Mouse (Mus musculus) cerebellum, adult (tissue): ENCODE measurements around the gene Unc93b1.

Experiments
- ATAC-seq: cut with Nextera tagmentation; 2 replicates; pipeline ENCODE4 v1.9.2; 2017; ENCODE audit warnings: mild to moderate bottlenecking, moderate library complexity, mixed read lengths; ENCODE audit not compliant: insufficient number of reproducible peaks, low FRiP score, low TSS enrichment

The Unc93b1 gene

GRCm38 (mm10) chr19:3912337-3913204 lies 22.4 kb upstream of the Unc93b1 start, which contains the start of gene Ndufs8:
Ndufs8 (minus strand) TSS chr19:3912774.
- peak; percentile 97 for ATAC-seq

DNA sequence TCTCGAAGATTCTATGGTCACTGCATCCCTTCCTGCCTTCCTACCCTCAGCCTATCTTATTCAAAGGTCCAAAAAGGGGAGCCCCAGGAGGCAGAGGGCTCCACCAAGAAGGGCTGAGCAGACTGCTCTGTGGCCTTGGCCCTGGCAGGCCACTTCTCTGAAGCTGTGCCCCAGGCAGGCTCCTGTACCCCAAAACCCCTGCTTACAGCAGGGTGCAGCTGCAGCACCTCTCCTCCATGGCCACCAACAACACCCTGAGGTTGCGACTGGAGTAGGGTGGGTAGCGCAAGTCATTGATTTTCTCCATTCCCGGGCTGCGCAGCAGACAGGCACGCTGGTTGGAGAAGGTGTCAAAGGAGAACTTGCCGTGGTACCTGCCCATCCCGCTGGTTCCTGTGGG lies 21.3 kb upstream of the Unc93b1 start:
- no peak for ATAC-seq

DNA sequence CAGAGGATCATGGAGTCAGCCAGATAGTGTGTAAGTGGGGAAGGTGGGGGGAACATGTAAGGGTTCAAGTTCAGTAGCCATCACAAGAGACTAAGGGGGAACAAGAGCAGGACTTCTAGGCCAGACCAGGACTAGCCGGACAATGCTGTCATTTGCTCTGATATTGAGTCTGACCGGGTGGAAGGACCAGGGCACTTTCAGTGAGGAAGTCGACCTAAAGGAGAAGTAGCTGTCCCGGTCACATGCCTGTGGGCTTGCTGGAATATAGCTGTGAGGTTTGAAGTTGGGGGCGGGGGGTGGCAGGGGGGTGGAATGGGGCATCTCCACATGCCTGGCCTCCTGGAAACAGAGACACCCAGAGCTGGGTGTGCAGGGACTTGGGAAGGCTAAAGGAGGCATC lies 20.5 kb upstream of the Unc93b1 start:
- no peak for ATAC-seq

DNA sequence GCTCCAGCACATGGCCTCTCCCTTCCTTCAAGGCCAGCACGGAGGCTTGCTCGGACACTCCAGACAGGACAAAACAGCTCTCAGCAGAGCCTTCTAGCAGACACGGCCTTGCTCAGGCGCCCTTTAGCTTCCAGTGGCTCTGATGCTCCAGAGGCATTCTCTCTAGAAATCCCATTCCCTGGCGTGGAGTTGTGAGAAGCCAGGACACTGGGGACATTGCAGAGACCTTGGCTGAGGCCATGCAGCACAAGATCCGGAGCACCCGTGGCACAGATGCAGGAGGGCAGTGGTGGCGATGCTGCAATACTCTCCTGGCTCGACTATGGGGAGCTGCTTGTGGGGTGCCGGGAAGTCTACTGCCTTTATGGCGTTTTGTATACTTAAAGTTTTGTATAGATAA lies 18.3 kb upstream of the Unc93b1 start:
- no peak for ATAC-seq

DNA sequence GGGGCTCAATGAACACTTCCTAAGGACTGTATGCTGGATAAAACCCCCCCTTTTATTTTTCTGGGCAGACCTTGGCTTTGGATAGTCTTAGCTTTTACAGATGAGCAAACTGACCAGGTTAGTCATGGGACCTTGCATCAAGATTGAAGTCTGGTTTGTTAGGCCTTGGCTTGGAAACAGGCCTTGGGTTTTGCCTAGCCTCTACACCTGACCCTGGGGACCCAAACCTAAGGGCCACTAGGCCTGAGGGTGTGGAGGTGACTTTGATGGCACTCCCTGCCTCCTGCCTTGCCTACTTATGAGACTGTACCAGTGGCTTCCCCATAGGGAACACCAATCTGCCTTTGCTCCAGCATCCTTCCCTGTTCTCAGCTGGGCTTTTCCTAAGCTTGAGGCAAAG lies 15.1 kb upstream of the Unc93b1 start:
- ATAC-seq: no peak

GRCm38 (mm10) chr19:3922661-3923371 lies 12.2 kb upstream of the Unc93b1 start:
- ATAC-seq: no peak

- no peak for ATAC-seq
Measured at GRCm38 (mm10) chr19:3923586-3923985, 11.4 kb upstream of the Unc93b1 start.

GRCm38 (mm10) chr19:3924190-3924589 lies 10.8 kb upstream of the Unc93b1 start:
- ATAC-seq: no peak

- ATAC-seq: no peak
Measured at GRCm38 (mm10) chr19:3924868-3925267, 10.1 kb upstream of the Unc93b1 start.

DNA sequence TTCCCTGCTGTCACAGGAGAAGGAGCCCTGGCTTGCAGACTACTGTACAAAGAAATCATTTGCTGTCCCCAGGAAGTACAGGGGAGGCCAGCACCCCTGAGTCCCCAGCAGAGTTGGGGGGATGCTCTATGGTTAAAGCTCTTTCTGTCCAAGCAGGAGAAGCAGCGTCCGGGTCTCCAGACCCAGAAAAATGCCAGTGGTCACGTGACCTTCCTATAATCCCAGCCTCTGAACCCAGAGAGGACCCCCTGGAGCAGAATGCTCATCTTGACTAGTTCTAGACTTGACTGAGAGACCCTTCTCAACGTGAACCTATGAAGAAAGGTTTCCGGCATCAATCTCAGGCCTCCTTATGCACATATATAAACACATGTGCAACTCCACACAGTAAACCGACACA lies 9.1 kb upstream of the Unc93b1 start:
- ATAC-seq: no peak

GRCm38 (mm10) chr19:3926279-3926678 lies 8.7 kb upstream of the Unc93b1 start:
- ATAC-seq: no peak

DNA sequence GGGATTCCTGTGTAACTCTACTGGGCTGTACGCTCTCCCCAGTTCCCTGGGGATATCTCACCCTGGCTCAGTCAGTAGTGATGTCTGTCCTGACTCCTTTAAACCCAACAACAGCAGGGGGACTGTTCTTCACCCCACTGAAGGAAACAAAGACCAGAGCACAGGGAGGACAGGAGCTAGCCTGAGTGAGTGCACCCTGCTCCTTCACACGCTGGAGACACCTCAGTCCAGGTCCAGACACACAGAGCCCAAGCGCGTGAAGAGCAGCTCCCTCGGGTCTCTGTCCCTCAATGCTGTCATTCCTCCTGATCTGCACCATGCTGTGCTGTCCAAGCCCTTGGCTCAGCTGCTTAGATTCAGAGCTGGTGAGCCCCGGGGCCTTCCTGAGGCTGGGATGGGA lies 8.3 kb upstream of the Unc93b1 start:
- ATAC-seq: no peak

GRCm38 (mm10) chr19:3927989-3928388 lies 7.0 kb upstream of the Unc93b1 start:
- ATAC-seq: no peak

DNA sequence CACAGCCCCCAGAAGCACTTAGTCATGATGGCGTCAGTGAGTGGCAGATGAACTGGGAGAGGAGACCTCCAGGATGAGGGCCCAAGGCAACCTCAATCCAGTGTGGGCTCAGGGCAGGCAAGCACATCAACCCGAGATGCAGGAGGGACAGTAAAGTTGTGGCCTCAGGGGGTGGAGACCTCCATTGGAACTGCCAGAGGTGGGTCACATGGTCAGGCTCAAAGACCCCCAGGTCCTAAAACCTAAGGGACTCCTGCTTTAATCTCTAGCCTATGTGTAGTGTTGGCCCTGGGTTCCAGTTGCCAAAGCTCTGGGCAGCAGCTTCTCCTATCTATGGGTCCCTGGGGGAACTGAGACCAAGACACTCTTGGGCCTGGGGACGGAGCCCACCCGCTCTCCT lies 6.2 kb upstream of the Unc93b1 start:
- no peak for ATAC-seq

DNA sequence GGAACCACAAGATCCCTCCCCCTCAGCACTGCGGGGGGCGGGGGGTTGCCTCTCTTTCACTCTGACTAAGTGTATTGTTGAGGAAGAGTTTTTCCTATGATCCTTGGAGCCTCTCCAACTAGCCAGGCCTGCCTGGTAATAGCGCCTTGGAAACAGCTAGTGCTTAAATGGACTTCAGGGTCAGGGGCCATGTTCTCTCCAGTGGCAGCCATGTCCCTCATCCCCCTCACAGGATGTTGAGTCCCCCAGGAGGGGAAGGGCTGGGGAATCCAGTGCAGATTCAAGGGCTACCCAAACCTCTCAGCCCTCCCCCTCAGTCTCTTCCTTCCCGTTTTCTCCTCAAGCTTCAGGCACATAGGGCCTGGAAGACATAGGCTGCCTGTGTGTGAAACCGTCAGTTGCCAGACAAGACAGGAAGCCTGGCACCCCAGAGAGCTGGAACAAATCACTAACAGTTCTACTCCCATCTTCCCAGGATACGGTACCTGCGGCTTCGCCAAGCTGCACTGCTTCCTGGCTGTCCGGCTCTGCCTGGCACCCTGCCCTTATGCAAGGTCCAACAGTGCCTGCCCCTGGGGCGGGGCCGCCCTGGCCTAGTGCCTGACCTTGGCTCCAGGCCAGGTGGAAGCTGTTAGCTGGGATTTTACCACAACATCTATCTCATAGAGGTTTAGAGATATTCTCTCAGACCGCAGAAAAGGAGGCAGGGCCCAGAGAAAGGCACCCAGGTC lies 5.6 kb upstream of the Unc93b1 start, which contains the start of gene Aldh3b1:
Gene Aldh3b1, minus strand, starts transcription at position 598 of the 731 bp plus-strand sequence.
- ATAC-seq: peak; percentile 65; the same call in 1 of the 2 replicates

DNA sequence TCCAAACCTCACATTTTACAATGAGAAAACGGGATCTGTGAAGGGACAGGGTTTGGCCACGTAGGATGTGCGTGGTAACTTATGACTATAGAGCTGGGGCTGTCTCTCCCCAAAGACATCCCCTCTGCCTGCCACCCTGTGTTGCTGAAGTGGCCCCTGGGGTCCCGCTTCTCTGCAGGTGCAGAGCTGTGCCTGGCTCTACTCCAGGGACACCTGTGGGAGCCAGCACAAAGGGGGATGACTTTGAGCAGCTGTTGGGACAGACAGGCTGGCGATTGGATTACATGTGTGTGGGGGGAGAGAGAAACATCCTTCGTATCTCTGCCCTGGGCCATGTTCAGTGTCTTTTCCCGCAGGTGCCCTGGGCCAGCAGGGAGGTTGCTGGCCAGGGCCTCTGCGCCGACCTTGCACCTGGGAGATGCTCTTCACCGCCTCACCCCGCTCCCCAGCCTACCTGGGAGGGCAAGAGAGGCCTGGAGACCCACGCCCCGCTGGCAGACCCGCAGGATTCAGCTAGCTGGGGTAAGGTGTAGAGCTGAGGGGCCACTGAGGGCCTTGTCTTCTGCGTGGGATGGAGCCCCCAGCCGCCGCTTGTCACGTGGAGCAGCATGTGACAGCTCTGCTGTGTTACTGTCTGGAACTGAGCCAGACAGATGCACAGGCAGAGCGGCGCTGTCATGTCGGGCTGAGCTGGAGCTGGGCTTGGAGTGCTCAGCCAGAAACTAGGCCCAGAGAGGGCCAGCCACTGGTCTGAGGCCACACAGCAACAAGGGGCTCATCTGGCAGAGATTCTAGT lies 4.5 kb upstream of the Unc93b1 start:
- no peak for ATAC-seq

GRCm38 (mm10) chr19:3931716-3932115 lies 3.3 kb upstream of the Unc93b1 start:
- no peak for ATAC-seq

DNA sequence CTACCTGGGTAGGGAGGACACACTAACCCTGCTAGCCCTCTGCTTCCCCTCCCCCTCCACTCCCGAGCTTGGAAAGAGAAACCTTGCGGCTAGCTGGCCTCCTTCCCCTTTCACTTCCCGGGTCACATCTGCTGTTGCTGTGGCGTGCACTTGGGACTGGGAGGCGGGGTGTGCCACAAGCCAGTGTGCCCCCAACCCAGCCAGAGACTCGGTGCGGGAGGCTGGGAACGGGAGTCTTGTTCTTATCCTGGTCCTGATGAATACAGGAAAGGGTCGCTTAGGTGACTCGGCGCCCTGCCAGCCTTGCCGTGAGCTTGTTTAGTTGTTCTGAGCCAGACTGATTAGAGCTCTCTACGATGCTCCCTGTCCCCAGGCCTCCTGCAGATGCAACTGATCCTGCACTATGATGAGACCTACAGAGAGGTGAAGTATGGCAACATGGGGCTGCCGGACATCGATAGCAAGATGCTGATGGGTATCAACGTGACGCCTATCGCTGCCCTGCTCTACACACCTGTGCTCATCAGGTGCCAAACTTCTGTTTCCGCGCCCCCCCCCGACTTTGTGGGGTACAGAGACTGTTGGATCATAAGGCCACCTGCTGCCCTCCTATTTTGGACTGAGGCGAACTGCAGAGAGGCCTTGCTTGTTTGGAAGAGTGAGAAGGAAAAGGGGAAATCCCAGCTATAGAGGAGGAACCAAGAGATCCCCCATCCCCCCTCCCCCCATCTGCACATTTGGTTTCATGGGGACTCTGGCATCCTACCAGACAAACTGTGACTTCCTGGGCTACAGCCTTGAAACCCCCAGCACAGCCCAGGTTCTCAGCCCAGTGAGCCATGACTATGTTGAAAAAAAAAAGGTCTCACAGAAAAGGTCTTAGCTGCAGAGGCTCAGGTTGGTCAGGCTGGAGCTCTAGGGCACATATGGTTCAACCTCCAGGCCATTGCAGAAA lies 1.2 kb downstream of the Unc93b1 start:
- ATAC-seq: peak; percentile 26; the same call in 1 of the 2 replicates

GRCm38 (mm10) chr19:3942315-3942714 lies 7.3 kb downstream of the Unc93b1 start:
- ATAC-seq: no peak
